ENCODE assay signal across 19 mouse cellular contexts in genomic region chr12:13707747-13708146, GRCm38 (mm10).
DNase-seq lines count a peak whose midpoint lies in the region; ATAC-seq and TF ChIP-seq lines count a peak whose summit lies in the region.
"Had no signal": no experiment of that assay in that cellular context is flagged by ENCODE, and none has a peak within 500 bp of the region (broad histone marks: within the 10 kb centered on the region; RNA-seq: fewer than 3 reads in every experiment).

No protein-coding gene starts in this region.

- H3K36me3 ChIP-seq in hindbrain, postnatal 0 days (ENCODE audit: insufficient read depth, low read length): no peaks in the 10 kb centered on the region
- H3K36me3 ChIP-seq in hindbrain, embryonic 11.5 days (ENCODE audit: control insufficient read depth, insufficient read depth, low read length): no peaks in the 10 kb centered on the region
- no peaks in the 10 kb centered on the region for H3K36me3 ChIP-seq in liver, embryonic 14.5 days (replicated peaks; ENCODE audit: control insufficient read depth, insufficient read depth, low read depth)
- H3K36me3 ChIP-seq: embryonic facial prominence, embryonic 13.5 days; hindbrain, embryonic 15.5 days; limb, embryonic 10.5 days; stomach, embryonic 15.5 days had no signal

- H3K27ac ChIP-seq in hindbrain, postnatal 0 days: no peak overlapping the region
- no peak overlapping the region for H3K27ac ChIP-seq in hindbrain, embryonic 11.5 days (ENCODE audit: low read depth, low read length)
- H3K27ac ChIP-seq in liver, embryonic 14.5 days: no peak overlapping the region
- H3K27ac ChIP-seq: embryonic facial prominence, embryonic 13.5 days; hindbrain, embryonic 15.5 days; limb, embryonic 10.5 days; stomach, embryonic 15.5 days had no signal

- H3K27me3 ChIP-seq in hindbrain, postnatal 0 days (ENCODE audit: insufficient read depth, low read length): no peaks in the 10 kb centered on the region
- H3K27me3 ChIP-seq in hindbrain, embryonic 11.5 days (ENCODE audit: control insufficient read depth, insufficient read depth, low read length): no peaks in the 10 kb centered on the region
- H3K27me3 ChIP-seq in liver, embryonic 14.5 days (ENCODE audit: control insufficient read depth, insufficient read depth, low read length): no peaks in the 10 kb centered on the region
- H3K27me3 ChIP-seq: embryonic facial prominence, embryonic 13.5 days; hindbrain, embryonic 15.5 days; stomach, embryonic 15.5 days had no signal

- DNase-seq in hindbrain, postnatal 0 days (ENCODE audit: low spot score): peak; percentile 50
- DNase-seq in hindbrain, embryonic 11.5 days (ENCODE audit: low spot score): no peak
- no peak for DNase-seq in liver, embryonic 14.5 days (ENCODE audit: low read depth in 3 of 3, low spot score in 3 of 3)
- DNase-seq in liver (no peak), NIH3T3 (ENCODE audit: low read depth) (peak; percentile 2)
- peak; percentile 27 for DNase-seq in brain, adult 2 months (ENCODE audit: low read depth, low spot score)
- DNase-seq in thymus, postnatal 0 days (ENCODE audit: low spot score): no peak
- DNase-seq: adrenal gland, adult 2 months; cerebellum, adult 11-12 months; gastrocnemius, postnatal 10 days; kidney, adult 8-10 months; right cerebral cortex, postnatal 14 days; thymus, postnatal 14 days had no signal

- H3K4me1 ChIP-seq in hindbrain, postnatal 0 days (ENCODE audit: insufficient read depth, low read length): no peaks in the 10 kb centered on the region
- H3K4me1 ChIP-seq in hindbrain, embryonic 11.5 days (replicated peaks; ENCODE audit: control insufficient read depth, insufficient read depth, low read length): no peaks in the 10 kb centered on the region
- no peaks in the 10 kb centered on the region for H3K4me1 ChIP-seq in liver, embryonic 14.5 days (replicated peaks; ENCODE audit: control insufficient read depth in 2 of 2, insufficient read depth in 2 of 2, low read length in 1 of 2)
- H3K4me1 ChIP-seq: embryonic facial prominence, embryonic 13.5 days; hindbrain, embryonic 15.5 days; limb, embryonic 10.5 days; stomach, embryonic 15.5 days had no signal

- no peak overlapping the region for H3K4me2 ChIP-seq in hindbrain, postnatal 0 days (ENCODE audit: low read depth, low read length)
- H3K4me2 ChIP-seq in hindbrain, embryonic 11.5 days (replicated peaks; ENCODE audit: low read depth, low read length): no peak overlapping the region
- H3K4me2 ChIP-seq in liver, embryonic 14.5 days (ENCODE audit: low read depth): no peak overlapping the region
- H3K4me2 ChIP-seq: embryonic facial prominence, embryonic 13.5 days; hindbrain, embryonic 15.5 days; stomach, embryonic 15.5 days had no signal

- no peak for ATAC-seq in hindbrain, postnatal 0 days
- ATAC-seq in hindbrain, embryonic 11.5 days (ENCODE audit: low FRiP score): no peak
- ATAC-seq in liver, embryonic 14.5 days (ENCODE audit: insufficient read depth): no peak
- ATAC-seq: CD4-positive, CD25-positive, alpha-beta regulatory T cell, adult 4 months; midbrain, embryonic 16.5 days had no signal

- 87% methylated on average over 5 of the region's 5 CpGs for WGBS in hindbrain, postnatal 0 days
- 86% methylated on average over 5 of the region's 5 CpGs for WGBS in hindbrain, embryonic 11.5 days
- WGBS in liver, embryonic 14.5 days (ENCODE audit: insufficient replicate concordance): 59% methylated on average over 5 of the region's 5 CpGs

- H3K9me3 ChIP-seq in hindbrain, postnatal 0 days (ENCODE audit: low read length): no peaks in the 10 kb centered on the region
- H3K9me3 ChIP-seq in hindbrain, embryonic 11.5 days (ENCODE audit: control insufficient read depth, low read length): no peaks in the 10 kb centered on the region
- no peaks in the 10 kb centered on the region for H3K9me3 ChIP-seq in liver, embryonic 14.5 days (ENCODE audit: control insufficient read depth, low read length)
- H3K9me3 ChIP-seq: embryonic facial prominence, embryonic 13.5 days; hindbrain, embryonic 15.5 days; limb, embryonic 10.5 days; stomach, embryonic 15.5 days had no signal

- H3K9ac ChIP-seq in hindbrain, postnatal 0 days (replicated peaks; ENCODE audit: low read length): no peak overlapping the region
- no peak overlapping the region for H3K9ac ChIP-seq in hindbrain, embryonic 11.5 days (ENCODE audit: low read depth, low read length)
- no peak overlapping the region for H3K9ac ChIP-seq in liver, embryonic 14.5 days (replicated peaks)
- H3K9ac ChIP-seq: embryonic facial prominence, embryonic 13.5 days; hindbrain, embryonic 15.5 days; stomach, embryonic 15.5 days had no signal

- TF ChIP-seq EP300 in liver, embryonic 14.5 days (IDR thresholded peaks at IDR 0.05; ENCODE audit: low read depth): no peak

- peak; percentile 56 for TF ChIP-seq CTCF in hindbrain, postnatal 0 days (IDR thresholded peaks at IDR 0.05; ENCODE audit: low read depth)
- TF ChIP-seq CTCF in liver, embryonic 14.5 days (IDR thresholded peaks at IDR 0.05; ENCODE audit: low read depth): peak; percentile 30; the same call in 1 of the 2 replicates

- H3K4me3 ChIP-seq in hindbrain, postnatal 0 days (ENCODE audit: low read length): no peak overlapping the region
- H3K4me3 ChIP-seq in hindbrain, embryonic 11.5 days (ENCODE audit: low read depth, low read length): no peak overlapping the region
- no peak overlapping the region for H3K4me3 ChIP-seq in liver, embryonic 14.5 days (ENCODE audit: insufficient read depth in 1 of 2, low read depth in 2 of 2, low read length in 2 of 2)
- H3K4me3 ChIP-seq: embryonic facial prominence, embryonic 13.5 days; hindbrain, embryonic 15.5 days; limb, embryonic 10.5 days; stomach, embryonic 15.5 days had no signal

Comparison
In these comparisons a context has a peak if more than half of its experiments do, and no peak if none do; other contexts are left out.
1. DNase-seq: peak in hindbrain, postnatal 0 days (single experiment), NIH3T3 (single experiment) and brain, adult 2 months (single experiment); none in hindbrain, embryonic 11.5 days (single experiment), liver, embryonic 14.5 days (0 of 3), liver (single experiment) and thymus, postnatal 0 days (single experiment).